Mouse (Mus musculus): ENCODE measurements at regions not wholly inside any gene's neighbourhood (a gene's known extent, or its start where the extent isn't known, plus 50 kb on each side); places are given as distances from the start of the nearest gene placed in this dataset.
"Not testable (repeated sequence)": the region's sequence is repeated elsewhere in the genome, so short reads cannot be mapped to it uniquely, and the experiment has no call there.

DNA sequence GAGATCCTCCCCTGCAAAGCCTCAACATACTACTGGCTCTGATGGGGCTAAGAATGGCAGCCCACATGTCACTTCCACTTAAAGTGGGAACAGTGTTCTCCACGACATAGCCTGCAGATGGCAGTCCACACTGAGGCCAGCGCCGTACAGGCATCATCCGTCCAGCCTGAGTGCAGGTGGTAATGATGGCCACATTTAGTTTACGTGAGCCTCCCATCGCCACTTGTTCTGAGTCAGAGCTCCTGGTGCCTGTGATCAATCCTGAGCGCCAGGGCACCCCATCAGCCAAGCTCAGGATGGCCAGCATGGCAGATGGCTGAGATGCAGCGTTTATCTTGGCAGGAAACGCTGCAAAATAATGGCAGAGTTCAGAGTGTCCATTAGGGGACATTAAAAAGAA is 159.6 kb downstream of the Adgrd1 start:
- H3K4me3 ChIP-seq (replicated peaks) = no peak overlapping the region
- H3K4me2 ChIP-seq (replicated peaks) = no peak overlapping the region
- no peak overlapping the region for H3K9ac ChIP-seq
- WGBS = 77% methylated on average over 9 of the region's 9 CpGs
- no peaks in the 10 kb centered on the region for H3K36me3 ChIP-seq
- ATAC-seq (ENCODE audit: insufficient number of reproducible peaks, low FRiP score, low TSS enrichment, low read depth) = no peak
- H3K4me1 ChIP-seq = no peaks in the 10 kb centered on the region
- H3K27ac ChIP-seq (replicated peaks) = no peak overlapping the region
- H3K27me3 ChIP-seq = no peaks in the 10 kb centered on the region
- no peaks in the 10 kb centered on the region for H3K9me3 ChIP-seq (replicated peaks)

DNA sequence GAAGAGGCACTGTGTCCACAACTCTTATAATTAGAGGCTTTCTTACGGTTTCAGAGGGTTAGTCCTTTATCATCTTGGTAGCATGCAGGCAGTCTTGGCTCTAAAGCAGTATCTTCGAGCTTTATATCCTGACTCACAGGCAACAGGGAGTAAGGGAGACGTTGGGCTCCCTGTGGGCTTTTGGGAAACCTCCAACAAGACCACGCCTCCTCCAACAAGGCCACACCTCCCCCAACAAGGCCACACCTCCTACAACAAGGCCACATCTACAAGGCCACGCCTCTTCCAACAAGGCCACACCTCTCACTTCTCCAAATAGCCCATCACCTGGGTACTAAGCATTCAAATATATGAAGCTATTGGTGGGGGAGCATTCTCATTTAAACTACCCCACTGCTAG is 160.7 kb downstream of the Adgrd1 start:
- Histone ChIP-seq H3K4me1 (no peaks in the 10 kb centered on the region), H3K4me2 (replicated peaks) (no peak overlapping the region), H3K9me3 (replicated peaks) (no peaks in the 10 kb centered on the region), H3K27ac (replicated peaks) (no peak overlapping the region), H3K9ac (no peak overlapping the region), H3K4me3 (replicated peaks) (no peak overlapping the region), H3K27me3 (no peaks in the 10 kb centered on the region), H3K36me3 (no peaks in the 10 kb centered on the region)
- WGBS = 62% methylated on average over 5 of the region's 5 CpGs
- no peak for ATAC-seq (ENCODE audit: insufficient number of reproducible peaks, low FRiP score, low TSS enrichment, low read depth)

DNA sequence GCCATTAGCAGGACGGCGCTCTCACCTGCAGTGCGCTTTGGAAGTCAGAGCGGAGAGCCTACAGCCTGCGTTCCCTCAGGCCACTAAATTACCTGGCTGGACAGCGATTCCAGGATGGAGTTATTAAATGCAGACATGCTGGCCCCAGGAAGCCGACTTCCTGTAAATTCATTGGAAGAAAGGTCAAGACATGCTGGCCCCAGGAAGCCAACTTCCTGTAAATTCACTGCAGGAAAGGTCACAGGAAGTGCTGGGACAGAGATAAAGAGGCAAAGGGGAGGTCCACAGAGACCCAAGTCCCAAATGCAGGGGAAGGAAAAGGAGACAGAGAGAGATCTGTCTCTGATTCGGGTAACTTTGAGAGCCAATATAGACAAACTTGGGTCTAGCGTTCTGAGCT is 164.1 kb downstream of the Adgrd1 start:
- ATAC-seq (ENCODE audit: insufficient number of reproducible peaks, low FRiP score, low TSS enrichment, low read depth) = no peak
- no peak overlapping the region for H3K4me3 ChIP-seq (replicated peaks)
- 50% methylated on average over 9 of the region's 9 CpGs for WGBS
- no peak overlapping the region for H3K9ac ChIP-seq
- no peak overlapping the region for H3K4me2 ChIP-seq (replicated peaks)
- H3K27me3 ChIP-seq = no peaks in the 10 kb centered on the region
- no peaks in the 10 kb centered on the region for H3K36me3 ChIP-seq
- H3K9me3 ChIP-seq (replicated peaks) = no peaks in the 10 kb centered on the region
- no peak overlapping the region for H3K27ac ChIP-seq (replicated peaks)
- no peaks in the 10 kb centered on the region for H3K4me1 ChIP-seq

DNA sequence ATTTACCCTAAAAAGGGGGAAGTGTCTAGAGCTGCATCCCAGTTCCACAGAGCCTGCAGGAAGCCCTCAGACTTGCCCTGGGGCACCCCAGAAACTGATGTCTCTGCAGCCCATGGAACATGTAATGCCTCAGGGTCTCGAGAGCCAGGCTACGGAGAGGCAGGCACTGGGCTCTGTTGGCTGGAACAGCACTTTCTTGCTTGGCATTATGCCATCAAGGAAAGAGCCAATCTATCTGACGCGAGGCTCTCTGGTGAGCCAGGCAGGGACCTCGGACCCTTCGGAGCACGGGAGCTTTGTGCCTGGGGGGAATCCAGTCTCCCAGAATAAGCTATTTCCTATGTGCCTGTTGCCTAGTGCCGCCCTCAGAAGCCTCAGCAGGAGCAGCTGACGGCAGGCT is 166.6 kb downstream of the Adgrd1 start:
- no peak for ATAC-seq (ENCODE audit: insufficient number of reproducible peaks, low FRiP score, low TSS enrichment, low read depth)
- Histone ChIP-seq H3K27ac (replicated peaks) (no peak overlapping the region), H3K9me3 (replicated peaks) (no peaks in the 10 kb centered on the region), H3K36me3 (no peaks in the 10 kb centered on the region), H3K27me3 (no peaks in the 10 kb centered on the region; the same call in 1 of the 2 replicates), H3K4me2 (replicated peaks) (no peak overlapping the region), H3K4me1 (no peaks in the 10 kb centered on the region), H3K4me3 (replicated peaks) (no peak overlapping the region), H3K9ac (no peak overlapping the region)
- WGBS = 29% methylated on average over 9 of the region's 9 CpGs

DNA sequence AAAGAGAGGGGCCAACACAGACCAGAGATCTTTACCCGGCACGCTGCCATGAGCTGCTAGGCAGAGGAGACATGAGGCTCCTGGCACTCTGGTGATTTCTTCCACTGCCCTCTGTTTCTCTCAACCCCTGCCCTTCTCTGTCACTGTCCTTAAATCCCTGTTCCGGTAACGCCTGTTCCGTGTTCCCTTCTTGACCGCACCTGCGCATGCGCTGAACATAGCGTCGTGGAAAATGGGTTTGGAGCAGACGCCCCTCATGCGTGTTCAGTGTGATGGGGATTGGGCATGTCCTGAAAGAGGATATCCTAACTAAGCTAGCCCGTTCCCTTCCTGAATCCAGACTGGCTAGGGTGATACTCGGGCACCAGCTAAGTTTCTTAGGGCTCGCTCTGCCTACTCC is 167.8 kb downstream of the Adgrd1 start:
- no peaks in the 10 kb centered on the region for H3K9me3 ChIP-seq (replicated peaks)
- 91% methylated on average over 15 of the region's 15 CpGs for WGBS
- H3K36me3 ChIP-seq = no peaks in the 10 kb centered on the region
- no peak overlapping the region for H3K27ac ChIP-seq (replicated peaks)
- H3K9ac ChIP-seq = no peak overlapping the region
- H3K4me3 ChIP-seq (replicated peaks) = no peak overlapping the region
- no peaks in the 10 kb centered on the region; the same call in none of the 2 replicates for H3K27me3 ChIP-seq
- no peak for ATAC-seq (ENCODE audit: insufficient number of reproducible peaks, low FRiP score, low TSS enrichment, low read depth)
- H3K4me1 ChIP-seq = no peaks in the 10 kb centered on the region
- H3K4me2 ChIP-seq (replicated peaks) = no peak overlapping the region

DNA sequence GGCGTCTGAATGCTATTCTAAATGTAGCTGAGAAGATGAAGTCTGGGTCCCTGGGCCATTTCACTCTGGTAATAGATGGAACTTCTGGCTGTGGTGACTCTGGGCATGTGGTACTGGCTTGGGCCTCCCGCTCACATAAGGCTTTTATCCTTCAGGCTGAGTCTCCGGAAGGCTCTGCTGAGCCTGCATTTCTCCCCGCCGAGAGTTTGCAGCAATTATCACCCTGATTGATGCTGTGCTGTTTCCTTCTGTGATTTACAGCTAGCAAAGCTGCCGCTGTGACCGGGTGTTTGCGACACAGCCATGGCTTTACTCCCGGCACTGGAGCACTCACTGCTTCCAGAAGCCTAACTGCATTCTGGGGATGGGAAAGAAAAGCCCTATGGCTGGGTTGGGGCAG is 171.9 kb downstream of the Adgrd1 start:
- no peak for ATAC-seq (ENCODE audit: insufficient number of reproducible peaks, low FRiP score, low TSS enrichment, low read depth)
- no peaks in the 10 kb centered on the region for H3K9me3 ChIP-seq (replicated peaks)
- no peak overlapping the region for H3K4me2 ChIP-seq (replicated peaks)
- H3K36me3 ChIP-seq = no peaks in the 10 kb centered on the region
- H3K27ac ChIP-seq (replicated peaks) = no peak overlapping the region
- no peak overlapping the region for H3K9ac ChIP-seq
- H3K27me3 ChIP-seq = no peaks in the 10 kb centered on the region; the same call in none of the 2 replicates
- H3K4me1 ChIP-seq = no peaks in the 10 kb centered on the region
- 48% methylated on average over 9 of the region's 9 CpGs for WGBS
- H3K4me3 ChIP-seq (replicated peaks) = no peak overlapping the region

DNA sequence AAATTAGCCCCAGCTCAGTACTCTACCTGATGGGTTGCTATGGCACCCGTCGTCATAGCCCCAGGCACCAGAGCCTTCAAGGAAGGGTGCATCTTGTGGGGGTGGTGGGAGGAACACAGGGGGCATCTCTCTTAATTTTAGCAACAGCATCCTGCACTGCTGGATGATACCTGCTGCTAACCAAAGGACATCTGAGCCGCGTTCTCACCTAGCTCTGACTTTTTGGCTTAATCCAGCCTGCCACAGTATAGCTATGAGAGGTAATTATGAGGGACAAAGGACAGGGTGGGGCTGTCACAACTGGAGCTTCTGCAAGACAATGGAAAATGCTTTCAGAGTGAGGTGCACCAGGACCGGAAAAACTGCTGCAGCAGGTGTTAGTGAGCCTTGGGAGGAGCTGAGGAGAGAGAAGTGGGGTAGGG is 173.5 kb downstream of the Adgrd1 start:
- H3K27me3 ChIP-seq = no peaks in the 10 kb centered on the region; the same call in none of the 2 replicates
- no peak for ATAC-seq (ENCODE audit: insufficient number of reproducible peaks, low FRiP score, low TSS enrichment, low read depth)
- no peaks in the 10 kb centered on the region for H3K36me3 ChIP-seq
- H3K4me2 ChIP-seq (replicated peaks) = no peak overlapping the region
- H3K4me1 ChIP-seq = no peaks in the 10 kb centered on the region
- no peaks in the 10 kb centered on the region for H3K9me3 ChIP-seq (replicated peaks)
- no peak overlapping the region for H3K27ac ChIP-seq (replicated peaks)
- no peak overlapping the region for H3K9ac ChIP-seq
- 11% methylated on average over 5 of the region's 5 CpGs for WGBS
- H3K4me3 ChIP-seq (replicated peaks) = no peak overlapping the region

DNA sequence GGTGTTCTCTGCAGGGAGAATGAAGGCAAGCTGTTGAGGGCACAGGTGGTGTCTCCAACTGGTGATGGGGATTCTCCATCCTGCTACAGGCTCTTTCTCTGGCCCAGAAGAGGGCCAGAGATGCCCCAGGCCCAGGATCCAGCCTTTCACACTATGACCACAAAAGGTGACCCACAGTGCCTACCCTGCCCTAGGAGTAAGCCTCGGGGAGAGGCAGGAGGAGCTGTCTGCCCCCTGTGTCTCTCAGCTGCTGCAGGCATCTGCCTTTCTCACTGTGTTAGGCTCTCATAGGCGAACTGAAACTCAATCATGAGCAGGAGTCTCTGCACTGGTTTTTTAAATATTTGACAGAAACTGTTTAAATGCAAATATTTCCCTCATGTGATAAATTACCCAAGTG is 184.9 kb downstream of the Adgrd1 start:
- 36% methylated on average over 2 of the region's 2 CpGs for WGBS
- Histone ChIP-seq H3K27me3 (no peaks in the 10 kb centered on the region), H3K36me3 (no peaks in the 10 kb centered on the region), H3K4me3 (replicated peaks) (no peak overlapping the region), H3K27ac (replicated peaks) (no peak overlapping the region), H3K9ac (no peak overlapping the region), H3K9me3 (replicated peaks) (no peaks in the 10 kb centered on the region), H3K4me2 (replicated peaks) (no peak overlapping the region), H3K4me1 (no peaks in the 10 kb centered on the region)
- no peak for ATAC-seq (ENCODE audit: insufficient number of reproducible peaks, low FRiP score, low TSS enrichment, low read depth)

DNA sequence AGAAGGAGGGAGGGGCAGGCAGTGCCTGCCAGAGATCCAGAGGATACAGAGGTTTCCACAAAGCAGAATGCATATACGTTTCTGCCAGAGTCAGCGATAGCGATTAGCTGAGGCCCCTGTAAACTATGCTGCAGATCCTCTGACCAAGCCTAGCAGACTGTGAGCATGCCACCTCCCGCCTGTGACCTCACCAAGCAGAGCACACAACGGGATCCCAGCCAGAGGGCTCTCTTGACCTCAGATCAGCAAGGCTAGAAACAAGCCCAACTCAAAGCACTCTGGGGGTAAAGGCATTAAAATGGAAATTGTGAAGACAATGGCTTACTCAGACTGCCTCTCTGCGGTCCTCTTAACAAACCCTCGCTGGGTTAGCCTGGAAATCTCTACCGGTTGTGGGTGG is 185.6 kb downstream of the Adgrd1 start:
- no peak overlapping the region for H3K4me2 ChIP-seq (replicated peaks)
- no peaks in the 10 kb centered on the region for H3K9me3 ChIP-seq (replicated peaks)
- 4% methylated on average over 8 of the region's 8 CpGs for WGBS
- H3K4me3 ChIP-seq (replicated peaks) = no peak overlapping the region
- H3K27ac ChIP-seq (replicated peaks) = no peak overlapping the region
- no peaks in the 10 kb centered on the region for H3K4me1 ChIP-seq
- no peak overlapping the region for H3K9ac ChIP-seq
- ATAC-seq (ENCODE audit: insufficient number of reproducible peaks, low FRiP score, low TSS enrichment, low read depth) = no peak
- no peaks in the 10 kb centered on the region for H3K27me3 ChIP-seq
- H3K36me3 ChIP-seq = no peaks in the 10 kb centered on the region

DNA sequence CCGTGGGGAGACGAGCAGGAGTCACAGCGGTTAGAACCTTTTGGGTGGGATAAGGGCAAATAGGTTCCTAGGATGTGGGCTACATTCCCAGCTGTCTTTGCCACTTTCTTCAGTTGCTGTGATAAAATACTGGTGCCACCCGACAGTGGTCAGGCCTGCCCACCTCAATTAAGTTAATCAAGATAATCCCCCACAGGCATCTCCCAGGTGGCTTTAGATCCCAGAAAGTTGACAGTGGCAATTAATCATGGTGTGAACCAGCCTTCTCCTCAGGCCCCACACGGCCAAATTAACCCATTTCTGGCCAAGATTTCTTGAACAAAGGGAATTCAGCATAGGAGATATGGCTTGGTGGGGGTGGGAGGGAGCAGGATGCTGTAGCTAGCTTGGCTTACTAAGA is 186.3 kb downstream of the Adgrd1 start:
- H3K4me1 ChIP-seq = no peaks in the 10 kb centered on the region
- 17% methylated on average over 5 of the region's 5 CpGs for WGBS

DNA sequence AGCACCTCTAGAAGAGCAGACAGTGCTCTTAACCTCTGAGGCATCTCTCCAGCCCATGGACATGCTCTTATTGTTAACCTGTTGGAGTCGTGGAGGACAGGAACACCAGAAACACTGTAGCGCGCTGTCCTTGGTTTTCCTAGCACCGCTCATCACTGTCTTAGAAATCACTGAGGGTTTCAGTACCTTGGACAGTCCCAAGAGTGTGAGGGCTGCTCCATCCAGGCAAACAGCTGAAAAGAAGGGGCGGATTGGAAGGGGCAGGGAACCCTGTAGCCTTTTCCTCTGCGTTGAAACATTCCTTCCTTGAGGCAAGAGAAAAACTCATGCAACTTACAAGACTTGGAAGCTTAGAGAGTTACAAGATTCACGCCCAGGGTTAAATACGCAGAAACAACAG is 190.9 kb downstream of the Adgrd1 start:
- H3K4me1 ChIP-seq = no peaks in the 10 kb centered on the region
- 8% methylated on average over 8 of the region's 8 CpGs for WGBS
- H3K4me2 ChIP-seq (replicated peaks) = no peak overlapping the region
- no peaks in the 10 kb centered on the region for H3K36me3 ChIP-seq
- no peak overlapping the region for H3K27ac ChIP-seq (replicated peaks)
- no peaks in the 10 kb centered on the region for H3K9me3 ChIP-seq (replicated peaks)
- no peak overlapping the region for H3K9ac ChIP-seq
- no peak for ATAC-seq (ENCODE audit: insufficient number of reproducible peaks, low FRiP score, low TSS enrichment, low read depth)
- H3K4me3 ChIP-seq (replicated peaks) = no peak overlapping the region
- H3K27me3 ChIP-seq = no peaks in the 10 kb centered on the region

More for the DNA sequence above, 186.3 kb downstream of the Adgrd1 start:
- Histone ChIP-seq H3K9ac (no peak overlapping the region), H3K27me3 (no peaks in the 10 kb centered on the region), H3K36me3 (no peaks in the 10 kb centered on the region), H3K4me2 (replicated peaks) (no peak overlapping the region), H3K4me3 (replicated peaks) (no peak overlapping the region), H3K27ac (replicated peaks) (no peak overlapping the region), H3K9me3 (replicated peaks) (no peaks in the 10 kb centered on the region)
- ATAC-seq (ENCODE audit: insufficient number of reproducible peaks, low FRiP score, low TSS enrichment, low read depth) = no peak

DNA sequence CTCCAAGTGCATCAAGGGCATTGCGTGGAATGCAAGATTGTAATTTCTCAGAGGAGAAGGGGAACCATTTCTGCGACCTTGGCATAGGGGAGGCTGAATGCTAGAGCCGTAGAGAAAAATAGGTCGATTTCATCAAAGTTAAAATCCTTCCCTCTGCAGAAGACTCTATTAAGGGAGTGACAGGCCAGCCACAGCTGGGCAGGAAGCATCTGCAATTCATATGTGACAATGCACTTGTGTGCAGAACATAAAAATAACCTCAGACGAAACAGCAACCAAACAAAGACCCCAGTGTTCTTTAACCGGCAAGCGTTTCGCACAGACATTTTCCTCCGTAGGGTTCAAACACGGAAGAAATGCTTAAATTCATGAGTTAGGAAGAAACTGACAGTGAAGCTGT is 196.3 kb downstream of the Adgrd1 start:
- H3K4me2 ChIP-seq (replicated peaks); H3K27ac ChIP-seq (replicated peaks); H3K36me3 ChIP-seq; H3K27me3 ChIP-seq; H3K4me3 ChIP-seq (replicated peaks); ATAC-seq (ENCODE audit: insufficient number of reproducible peaks, low FRiP score, low TSS enrichment, low read depth); H3K9ac ChIP-seq; H3K9me3 ChIP-seq (replicated peaks); H3K4me1 ChIP-seq: not testable (repeated sequence)
- 28% methylated on average over 10 of the region's 10 CpGs for WGBS
